Mouse (Mus musculus): ENCODE measurements around the gene Mlxip. TPM values are rescaled to one million over a fixed set of nuclear protein-coding genes. Genes with fewer than 3 reads are reported as not detected.
A peak's percentile ranks its signal among the peaks of the same experiment; 100 is the strongest.

The Mlxip gene
- polyA plus RNA-seq, 1 experiment, result 61.2 TPM

GRCm38 (mm10) chr5:123396901-123397464, 2.4 kb downstream of the Mlxip start:
- peaks cover 18% of the 10 kb centered on the region for H3K4me1 ChIP-seq (ENCODE audit: control insufficient read depth, insufficient read depth, low read length)
- 7% methylated on average over 8 of the region's 8 CpGs for WGBS
- H3K4me3 ChIP-seq (replicated peaks; ENCODE audit: extremely low read depth, low read depth, low read length), result peak overlapping the region; percentile 52
- no peak for DNase-seq
- TF ChIP-seq POLR2A (IDR thresholded peaks at IDR 0.05; ENCODE audit: borderline replicate concordance, extremely low read depth, low read depth, low read length) (no peak), CTCF (IDR thresholded peaks at IDR 0.05; ENCODE audit: insufficient read depth, low read length) (no peak)

DNA sequence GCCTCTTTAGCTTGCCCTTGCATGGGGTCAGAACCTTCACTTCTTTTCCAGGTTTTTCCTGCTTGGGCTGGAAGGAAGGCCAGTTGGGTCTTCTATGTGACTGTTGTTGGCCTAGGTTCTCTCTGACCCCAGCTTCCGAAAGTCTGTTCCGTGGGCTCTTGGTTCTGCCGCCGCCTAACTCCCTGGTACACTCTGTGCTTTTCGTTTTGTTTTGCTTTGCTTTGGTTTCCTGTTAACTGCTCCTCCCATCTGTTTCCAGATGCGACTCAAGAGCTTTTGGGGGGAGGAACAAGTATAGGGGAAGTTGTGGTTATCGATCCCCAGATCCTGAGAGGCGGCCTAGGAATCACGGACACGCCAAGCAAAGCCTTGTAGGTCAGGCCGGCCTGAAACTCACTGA, 3.2 kb downstream of the Mlxip start:
- TF ChIP-seq CTCF (IDR thresholded peaks at IDR 0.05; ENCODE audit: insufficient read depth, low read length) (no peak), POLR2A (IDR thresholded peaks at IDR 0.05; ENCODE audit: borderline replicate concordance, extremely low read depth, low read depth, low read length) (peak; percentile 67; the same call in 1 of the 2 replicates)
- Histone ChIP-seq H3K4me1 (ENCODE audit: control insufficient read depth, insufficient read depth, low read length) (peaks cover 18% of the 10 kb centered on the region), H3K4me3 (replicated peaks; ENCODE audit: extremely low read depth, low read depth, low read length) (peak overlapping the region; percentile 42)
- no peak for DNase-seq
- WGBS, result 20% methylated on average over 11 of the region's 11 CpGs

GRCm38 (mm10) chr5:123398856-123399498, 4.4 kb downstream of the Mlxip start:
- TF ChIP-seq CTCF (IDR thresholded peaks at IDR 0.05; ENCODE audit: insufficient read depth, low read length), result no peak
- no peak for TF ChIP-seq POLR2A (IDR thresholded peaks at IDR 0.05; ENCODE audit: borderline replicate concordance, extremely low read depth, low read depth, low read length)
- Histone ChIP-seq H3K4me3 (replicated peaks; ENCODE audit: extremely low read depth, low read depth, low read length) (no peak overlapping the region), H3K4me1 (ENCODE audit: control insufficient read depth, insufficient read depth, low read length) (peaks cover 17% of the 10 kb centered on the region)
- 75% methylated on average over 4 of the region's 4 CpGs for WGBS
- no peak for DNase-seq

DNA sequence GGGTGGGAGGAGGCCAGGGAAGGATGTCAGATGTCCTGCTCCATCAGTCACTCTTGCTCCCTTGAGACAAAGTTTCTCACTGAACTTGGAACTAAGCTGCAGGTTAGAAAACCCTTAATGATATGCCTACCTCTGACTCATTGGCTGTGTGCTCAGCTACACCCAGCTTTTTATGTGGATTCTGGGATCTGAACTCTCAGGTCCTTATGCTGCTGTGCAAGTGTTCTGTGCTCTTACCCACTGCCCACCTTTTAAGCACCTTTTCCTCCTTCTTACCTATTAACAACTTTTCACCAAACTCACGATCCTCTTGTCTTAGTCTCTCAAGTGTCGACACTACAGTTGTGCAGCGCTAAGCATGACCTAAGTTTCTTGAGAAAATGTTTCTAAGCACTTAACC, 9.9 kb downstream of the Mlxip start:
- DNase-seq, result no peak
- 78% methylated on average over 3 of the region's 3 CpGs for WGBS
- no peak overlapping the region for H3K4me3 ChIP-seq (replicated peaks; ENCODE audit: extremely low read depth, low read depth, low read length)
- peaks cover 5% of the 10 kb centered on the region for H3K4me1 ChIP-seq (ENCODE audit: control insufficient read depth, insufficient read depth, low read length)
- TF ChIP-seq POLR2A (IDR thresholded peaks at IDR 0.05; ENCODE audit: borderline replicate concordance, extremely low read depth, low read depth, low read length) (no peak), CTCF (IDR thresholded peaks at IDR 0.05; ENCODE audit: insufficient read depth, low read length) (no peak)

DNA sequence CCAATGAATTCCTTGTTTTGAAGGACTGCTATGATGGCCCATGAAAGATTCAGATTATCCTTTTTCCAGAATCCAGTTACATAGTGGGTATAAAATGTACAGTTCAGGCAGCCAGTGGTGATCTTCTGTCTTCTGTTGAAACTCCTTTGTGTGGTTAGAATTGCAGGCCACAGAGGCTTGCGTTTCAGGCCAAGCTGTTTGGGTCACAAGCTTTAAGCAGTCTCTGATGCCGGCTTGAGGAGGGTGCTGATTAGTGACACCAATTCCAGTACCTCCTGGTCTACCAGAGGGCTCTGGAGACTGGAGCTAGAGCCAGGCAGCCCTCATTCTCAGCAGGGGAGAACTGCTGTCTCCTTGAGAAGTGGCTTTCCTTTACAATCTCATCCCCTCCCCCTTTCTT, 12.4 kb downstream of the Mlxip start:
- Histone ChIP-seq H3K4me1 (ENCODE audit: control insufficient read depth, insufficient read depth, low read length) (peaks cover 5% of the 10 kb centered on the region), H3K4me3 (replicated peaks; ENCODE audit: extremely low read depth, low read depth, low read length) (no peak overlapping the region)
- DNase-seq, result no peak
- 68% methylated on average over 2 of the region's 2 CpGs for WGBS
- TF ChIP-seq CTCF (IDR thresholded peaks at IDR 0.05; ENCODE audit: insufficient read depth, low read length), result no peak
- no peak for TF ChIP-seq POLR2A (IDR thresholded peaks at IDR 0.05; ENCODE audit: borderline replicate concordance, extremely low read depth, low read depth, low read length)

DNA sequence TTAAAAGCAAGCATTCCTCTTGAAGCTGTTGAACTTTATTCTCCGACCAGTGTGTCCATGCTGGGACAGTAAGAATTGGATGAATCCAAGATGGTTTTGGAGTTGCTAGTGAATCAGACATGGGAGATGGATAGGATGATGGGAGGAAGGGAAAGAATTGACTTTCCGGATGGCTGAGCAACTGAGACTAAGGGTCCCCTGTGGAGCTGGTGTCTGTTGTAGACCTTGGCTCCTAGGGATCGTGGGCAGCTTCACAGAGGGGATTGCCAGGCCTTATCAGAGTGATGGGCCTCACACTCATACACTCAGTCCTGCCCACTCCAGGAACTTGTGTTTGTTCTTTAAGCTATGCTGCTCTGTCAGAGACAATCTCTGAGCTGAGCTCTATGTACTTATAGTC, 13.6 kb downstream of the Mlxip start:
- no peak for DNase-seq
- peaks cover 5% of the 10 kb centered on the region for H3K4me1 ChIP-seq (ENCODE audit: control insufficient read depth, insufficient read depth, low read length)
- no peak overlapping the region for H3K4me3 ChIP-seq (replicated peaks; ENCODE audit: extremely low read depth, low read depth, low read length)
- WGBS, result 70% methylated on average over 3 of the region's 3 CpGs
- TF ChIP-seq POLR2A (IDR thresholded peaks at IDR 0.05; ENCODE audit: borderline replicate concordance, extremely low read depth, low read depth, low read length) (no peak), CTCF (IDR thresholded peaks at IDR 0.05; ENCODE audit: insufficient read depth, low read length) (no peak)

DNA sequence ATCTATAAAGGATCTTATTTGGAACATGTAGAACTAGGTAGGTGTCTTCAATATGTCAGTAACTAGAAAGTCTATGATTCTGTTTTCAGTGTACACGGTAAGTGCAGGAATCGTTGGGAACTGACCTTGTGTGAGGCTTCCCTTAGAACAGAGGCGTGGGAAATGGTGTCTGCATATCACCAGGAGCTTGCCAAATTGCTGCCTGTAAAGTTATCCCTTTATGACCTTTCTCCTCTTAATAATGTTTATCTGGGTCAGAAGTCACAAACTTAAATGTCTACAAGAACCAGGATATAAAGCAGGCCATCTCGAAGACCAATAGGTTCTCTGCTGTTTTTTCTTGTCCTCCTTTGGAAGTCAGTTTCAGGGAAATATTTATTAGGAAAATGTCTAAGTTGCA, 17.6 kb downstream of the Mlxip start:
- TF ChIP-seq POLR2A (IDR thresholded peaks at IDR 0.05; ENCODE audit: borderline replicate concordance, extremely low read depth, low read depth, low read length) (no peak), CTCF (IDR thresholded peaks at IDR 0.05; ENCODE audit: insufficient read depth, low read length) (no peak)
- Histone ChIP-seq H3K4me3 (replicated peaks; ENCODE audit: extremely low read depth, low read depth, low read length) (no peak overlapping the region), H3K4me1 (ENCODE audit: control insufficient read depth, insufficient read depth, low read length) (peaks cover 20% of the 10 kb centered on the region)
- WGBS, result 61% methylated on average over 4 of the region's 4 CpGs
- no peak for DNase-seq

- Histone ChIP-seq H3K4me1 (ENCODE audit: control insufficient read depth, insufficient read depth, low read length) (peaks cover 19% of the 10 kb centered on the region), H3K4me3 (replicated peaks; ENCODE audit: extremely low read depth, low read depth, low read length) (no peak overlapping the region)
- no peak for DNase-seq
- WGBS, result 68% methylated on average over 2 of the region's 2 CpGs
- TF ChIP-seq CTCF (IDR thresholded peaks at IDR 0.05; ENCODE audit: insufficient read depth, low read length), result no peak
These were observed 19.3 kb downstream of the Mlxip start for GRCm38 (mm10) chr5:123413866-123414363.

GRCm38 (mm10) chr5:123416149-123416548, 21.6 kb downstream of the Mlxip start:
- no peak for DNase-seq
- Histone ChIP-seq H3K4me3 (replicated peaks; ENCODE audit: extremely low read depth, low read depth, low read length) (no peak overlapping the region), H3K4me1 (ENCODE audit: control insufficient read depth, insufficient read depth, low read length) (peaks cover 19% of the 10 kb centered on the region)
- WGBS, result 52% methylated on average over 3 of the region's 3 CpGs
- no peak for TF ChIP-seq POLR2A (IDR thresholded peaks at IDR 0.05; ENCODE audit: borderline replicate concordance, extremely low read depth, low read depth, low read length)
- no peak for TF ChIP-seq CTCF (IDR thresholded peaks at IDR 0.05; ENCODE audit: insufficient read depth, low read length)
